8 mouse cellular contexts compared by ENCODE assay signal in the genomic region with DNA sequence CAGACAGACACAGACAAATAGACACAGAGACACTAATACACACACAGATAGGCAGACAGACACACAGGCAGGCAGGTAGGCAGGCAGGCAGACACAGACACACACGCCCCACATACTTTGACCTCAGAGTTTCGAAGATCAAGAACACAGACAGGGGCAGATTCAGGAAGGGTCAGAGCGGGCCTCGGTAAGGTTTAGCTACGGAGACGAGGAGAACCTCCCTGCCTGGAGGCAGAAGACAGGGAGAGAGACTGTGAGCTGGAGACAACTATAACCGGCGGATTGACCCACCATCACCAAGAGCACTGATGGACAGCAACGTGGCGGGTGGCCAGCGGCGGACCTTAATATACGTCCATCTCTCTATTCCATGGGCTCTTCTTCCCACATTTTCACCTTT. TPM values are rescaled to one million over a fixed set of nuclear protein-coding genes. Genes with fewer than 3 reads are reported as not detected.
DNase-seq lines count a peak whose midpoint lies in the region; ATAC-seq lines count a peak whose summit lies in the region.

No protein-coding gene starts in this region.

- H3K9ac ChIP-seq in forebrain, embryonic 12.5 days, result peak overlapping the region; percentile 33; the same call in 1 of the 2 replicates
- no peak overlapping the region; the same call in 1 of the 2 replicates for H3K9ac ChIP-seq in neural tube, embryonic 14.5 days (replicated peaks; ENCODE audit: low read depth, low read length)

- no peaks in the 10 kb centered on the region for H3K9me3 ChIP-seq in forebrain, embryonic 12.5 days
- H3K9me3 ChIP-seq in neural tube, embryonic 14.5 days (ENCODE audit: control insufficient read depth, low read length), result no peaks in the 10 kb centered on the region

- peaks cover 47% of the 10 kb centered on the region for H3K4me1 ChIP-seq in forebrain, embryonic 12.5 days
- peaks cover 27% of the 10 kb centered on the region for H3K4me1 ChIP-seq in neural tube, embryonic 14.5 days (ENCODE audit: control insufficient read depth, insufficient read depth, low read length)

- H3K4me3 ChIP-seq in forebrain, embryonic 12.5 days (replicated peaks), result peak overlapping the region; percentile 32
- H3K4me3 ChIP-seq in neural tube, embryonic 14.5 days (ENCODE audit: low read depth, low read length), result peak overlapping the region; percentile 29

- ATAC-seq in forebrain, embryonic 12.5 days (ENCODE audit: low FRiP score), result peak; percentile 18; the same call in 1 of the 2 replicates
- peak; percentile 15; the same call in 1 of the 2 replicates for ATAC-seq in neural tube, embryonic 14.5 days (ENCODE audit: low read depth)

- no peaks in the 10 kb centered on the region for H3K36me3 ChIP-seq in forebrain, embryonic 12.5 days (replicated peaks)
- H3K36me3 ChIP-seq in neural tube, embryonic 14.5 days (ENCODE audit: control insufficient read depth, insufficient read depth, low read length), result no peaks in the 10 kb centered on the region

- DNase-seq in kidney, adult 9 months, result peak; percentile 57
- DNase-seq in kidney, adult 18-20 months, result no peak
- peak; percentile 22 to 47 for DNase-seq in kidney, postnatal 25 days
- no peak for DNase-seq in frontal cortex, postnatal 36 days (ENCODE audit: low spot score in 2 of 2)
- DNase-seq in MN1 (ENCODE audit: low spot score), result no peak
- DNase-seq in left cerebral cortex, adult 18-20 months (ENCODE audit: low spot score in 2 of 2), result no peak

- under 1% methylated on average over 13 of the region's 13 CpGs for WGBS in forebrain, embryonic 12.5 days
- 7% methylated on average over 13 of the region's 13 CpGs for WGBS in neural tube, embryonic 14.5 days

- H3K4me2 ChIP-seq in forebrain, embryonic 12.5 days, result peak overlapping the region; percentile 58
- peak overlapping the region; percentile 77 for H3K4me2 ChIP-seq in neural tube, embryonic 14.5 days (ENCODE audit: low read depth, low read length)

- peaks cover 55% of the 10 kb centered on the region for H3K27me3 ChIP-seq in forebrain, embryonic 12.5 days
- H3K27me3 ChIP-seq in neural tube, embryonic 14.5 days (ENCODE audit: control insufficient read depth, insufficient read depth, low read length), result peaks cover 11% of the 10 kb centered on the region; the same call in 1 of the 2 replicates

- H3K27ac ChIP-seq in forebrain, embryonic 12.5 days, result peak overlapping the region; percentile 57
- no peak overlapping the region for H3K27ac ChIP-seq in neural tube, embryonic 14.5 days (ENCODE audit: low read depth, low read length)

RNA-seq across cellular contexts. Expression of gene Foxp4, which starts 50.1 kb away (rescaled TPM):
- 22.6 and 24.3 TPM in 2 replicates for polyA plus RNA-seq in forebrain, embryonic 12.5 days (2016; fragmentation: Nextera tagmentation; extraction: Ambion mirVana)
- polyA plus RNA-seq in neural tube, embryonic 14.5 days (2014; fragmentation: Nextera tagmentation; extraction: Ambion mirVana), result 28.7 and 29.1 TPM in 2 replicates
- total RNA-seq in left cerebral cortex, adult 18-20 months (2021), result 10 to 100 TPM; 47.6 to 47.8 TPM

Comparison
In these comparisons a context has a peak if more than half of its experiments do, and no peak if none do; other contexts are left out.
1. DNase-seq: peak in kidney, adult 9 months (single experiment) and kidney, postnatal 25 days (2 of 2); none in kidney, adult 18-20 months (single experiment), frontal cortex, postnatal 36 days (0 of 2), MN1 (single experiment) and left cerebral cortex, adult 18-20 months (0 of 2).